Mouse (Mus musculus) heart, adult 2 months (tissue): ENCODE measurements around the gene Naglu. TPM values are rescaled to one million over a fixed set of nuclear protein-coding genes. Genes with fewer than 3 reads are reported as not detected.

Experiments
- DNase-seq, 2 experiments: peaks; one replicate each; pipeline ENCODE4 v3.0.0; 2021
- H3K27ac ChIP-seq: fragments of 200-600 bp; 2 replicates; pipeline ENCODE4 v1.8.1; 2022
- H3K27me3 ChIP-seq: fragments of 200-500 bp; 2 replicates; pipeline ENCODE4 v1.6.1; 2012; ENCODE audit warnings: mild to moderate bottlenecking, low read length, inconsistent platforms, mixed read lengths; ENCODE audit not compliant: control insufficient read depth, insufficient read depth
- H3K36me3 ChIP-seq: fragments of 200-500 bp; 2 replicates; pipeline ENCODE4 v1.6.1; 2012; ENCODE audit warnings: low read length, inconsistent platforms; ENCODE audit not compliant: control insufficient read depth, insufficient read depth
- H3K4me1 ChIP-seq: fragments of 200-500 bp; 2 replicates; pipeline ENCODE4 v1.6.1; 2011; ENCODE audit warnings: low read length; ENCODE audit not compliant: control insufficient read depth, insufficient read depth
- H3K4me3 ChIP-seq: fragments of 200-600 bp; 2 replicates; pipeline ENCODE4 v1.8.1; 2022
- H3K79me2 ChIP-seq: fragments of 200-500 bp; replicated peaks from 2 replicates; pipeline ENCODE4 v1.6.1; 2012; ENCODE audit warnings: mild to moderate bottlenecking, inconsistent platforms, low read length, moderate library complexity, mixed read lengths; ENCODE audit not compliant: control insufficient read depth, insufficient read depth
- H3K9ac ChIP-seq: fragments of 200-500 bp; 2 replicates; pipeline ENCODE4 v1.6.1; 2012; ENCODE audit warnings: low read depth, mild to moderate bottlenecking, control low read depth, inconsistent platforms, low read length, mixed read lengths
- CTCF ChIP-seq: fragments of 200-600 bp; IDR thresholded peaks from 2 replicates; pipeline ENCODE4 v1.8.1; 2022; ENCODE audit warnings: antibody characterized with exemption, mild to moderate bottlenecking, moderate library complexity
- EP300 ChIP-seq: fragments of 200-500 bp; IDR thresholded peaks from 2 replicates; pipeline ENCODE4 v1.6.1; 2011; ENCODE audit warnings: low read depth, low read length, control low read depth; ENCODE audit not compliant: insufficient read depth
- POLR2A ChIP-seq: fragments of 200-500 bp; IDR thresholded peaks from 2 replicates; pipeline ENCODE4 v1.6.1; 2011; ENCODE audit warnings: mild to moderate bottlenecking, low read depth, low read length, control low read depth; ENCODE audit not compliant: insufficient read depth
- WGBS: fragments of 180-500 bp; shearing (Covaris S2); methylation state at CpG from one replicate; pipeline ENCODE4 v1.1.7; 2018; 5-methylcytosine and 5-hydroxymethylcytosine counted together
- intact Hi-C: fragments of 180-260 bp; cut with DNase I; formaldehyde crosslinking; loops from one replicate; pipeline ENCODE4 v1.15.1; 2025
- polyA plus RNA-seq: library from polyadenylated mRNA; depleted of rRNA; stranded (reverse); fragments of >200 nt; gene quantifications from 2 replicates; pipeline ENCODE4 v1.2.3, GENCODE M21; 2012
- total RNA-seq, 2 experiments: library from RNA; stranded (reverse); gene quantifications; 2 replicates each; pipeline ENCODE4 v1.2.3; 2021

The Naglu gene
- total and polyA plus RNA-seq, 3 experiments: 7.4 to 14.3 (median 8.3) TPM

- intact Hi-C loops: no loop called here
- no peak for DNase-seq
- H3K27me3 ChIP-seq: no peaks in the 10 kb centered on the region
- TF ChIP-seq CTCF (no peak), EP300 (no peak), POLR2A (no peak)
- H3K9ac ChIP-seq: no peak overlapping the region
- H3K36me3 ChIP-seq: peaks cover 5% of the 10 kb centered on the region
- peaks cover 2% of the 10 kb centered on the region; the same call in 1 of the 2 replicates for H3K4me1 ChIP-seq
- no peak overlapping the region for H3K4me3 ChIP-seq
- no peaks in the 10 kb centered on the region for H3K79me2 ChIP-seq
- no peak overlapping the region for H3K27ac ChIP-seq
- WGBS: 83% methylated on average over 4 of the region's 4 CpGs
Observed at GRCm38 (mm10) chr11:101045826-101046225, 24.0 kb upstream of the Naglu start.

- 35% methylated on average over 9 of the region's 9 CpGs for WGBS
- Histone ChIP-seq H3K27me3 (no peaks in the 10 kb centered on the region), H3K9ac (no peak overlapping the region), H3K36me3 (peaks cover 5% of the 10 kb centered on the region), H3K4me3 (no peak overlapping the region), H3K79me2 (no peaks in the 10 kb centered on the region), H3K4me1 (peaks cover 2% of the 10 kb centered on the region; the same call in 1 of the 2 replicates), H3K27ac (no peak overlapping the region; the same call in 1 of the 2 replicates)
- DNase-seq: no peak
- no peak for TF ChIP-seq POLR2A
- no peak for TF ChIP-seq CTCF
- no peak for TF ChIP-seq EP300
- intact Hi-C loops: no loop called here
Observed at GRCm38 (mm10) chr11:101046440-101046839, 23.4 kb upstream of the Naglu start.

- intact Hi-C loops: no loop called here
- peaks cover 5% of the 10 kb centered on the region for H3K36me3 ChIP-seq
- no peak for DNase-seq
- 68% methylated on average over 3 of the region's 3 CpGs for WGBS
- no peak overlapping the region for H3K9ac ChIP-seq
- no peak for TF ChIP-seq POLR2A
- TF ChIP-seq CTCF: no peak
- no peak for TF ChIP-seq EP300
- no peak overlapping the region for H3K4me3 ChIP-seq
- H3K79me2 ChIP-seq: no peaks in the 10 kb centered on the region
- H3K27ac ChIP-seq: no peak overlapping the region
- H3K27me3 ChIP-seq: no peaks in the 10 kb centered on the region
- peaks cover 4% of the 10 kb centered on the region for H3K4me1 ChIP-seq
Observed at GRCm38 (mm10) chr11:101047502-101047901, 22.3 kb upstream of the Naglu start.

- DNase-seq: no peak
- H3K4me1 ChIP-seq: peaks cover 7% of the 10 kb centered on the region
- 55% methylated on average over 9 of the region's 9 CpGs for WGBS
- no peaks in the 10 kb centered on the region for H3K27me3 ChIP-seq
- no peak overlapping the region for H3K4me3 ChIP-seq
- TF ChIP-seq CTCF (no peak), POLR2A (no peak), EP300 (no peak)
- no peak overlapping the region for H3K9ac ChIP-seq
- H3K36me3 ChIP-seq: peaks cover 5% of the 10 kb centered on the region
- intact Hi-C loops: no loop called here
- H3K27ac ChIP-seq: no peak overlapping the region
- H3K79me2 ChIP-seq: no peaks in the 10 kb centered on the region
Observed at GRCm38 (mm10) chr11:101050359-101050758, 19.5 kb upstream of the Naglu start.

- Histone ChIP-seq H3K36me3 (peaks cover 1% of the 10 kb centered on the region), H3K4me3 (no peak overlapping the region), H3K4me1 (peaks cover 7% of the 10 kb centered on the region), H3K27me3 (no peaks in the 10 kb centered on the region), H3K27ac (no peak overlapping the region; the same call in 1 of the 2 replicates), H3K79me2 (no peaks in the 10 kb centered on the region), H3K9ac (no peak overlapping the region)
- intact Hi-C loops: no loop called here
- TF ChIP-seq EP300 (no peak), POLR2A (no peak), CTCF (no peak)
- 74% methylated on average over 6 of the region's 6 CpGs for WGBS
- no peak for DNase-seq
Observed at GRCm38 (mm10) chr11:101051051-101051493, 18.7 kb upstream of the Naglu start.

GRCm38 (mm10) chr11:101051617-101052016 lies 18.2 kb upstream of the Naglu start:
- Histone ChIP-seq H3K79me2 (no peaks in the 10 kb centered on the region), H3K27ac (peak overlapping the region; percentile 11), H3K4me3 (no peak overlapping the region), H3K27me3 (no peaks in the 10 kb centered on the region), H3K9ac (no peak overlapping the region), H3K36me3 (no peaks in the 10 kb centered on the region), H3K4me1 (peaks cover 7% of the 10 kb centered on the region)
- WGBS: 66% methylated on average over 8 of the region's 8 CpGs
- no peak for TF ChIP-seq CTCF
- no peak for TF ChIP-seq POLR2A
- TF ChIP-seq EP300: no peak
- DNase-seq: no peak
- intact Hi-C loops: no loop called here
